Mouse (Mus musculus): ENCODE results near the gene Nckap5. TPM values are rescaled to one million over a fixed set of nuclear protein-coding genes. Genes with fewer than 3 reads are reported as not detected.
"Not testable (repeated sequence)": the region's sequence is repeated elsewhere in the genome, so short reads cannot be mapped to it uniquely, and the experiment has no call there.

Nckap5 gene
- total RNA-seq, 2 experiments from 2014 or later, result 0.87 to 0.97 TPM

DNA sequence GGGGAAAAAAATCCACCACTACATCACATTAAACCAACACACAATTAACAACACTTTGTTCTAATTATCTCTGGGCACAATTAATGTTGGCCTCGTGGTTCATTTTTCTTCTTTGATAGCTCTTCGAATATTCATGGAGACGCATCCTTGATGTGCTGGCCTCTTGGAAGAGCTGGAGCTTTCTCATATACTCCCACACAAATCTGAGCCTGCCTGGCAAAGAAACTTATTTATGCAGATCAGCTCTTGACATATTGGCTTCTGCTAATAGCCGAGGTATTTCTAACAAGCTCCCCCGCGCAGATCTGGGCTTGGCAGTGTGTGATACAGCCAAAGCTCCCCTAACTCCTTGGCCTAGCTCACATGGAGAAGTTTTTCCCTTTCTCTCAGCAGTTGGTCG lies 621.5 kb downstream of the Nckap5 start:
- DNase-seq (ENCODE audit: low spot score), result no peak

DNA sequence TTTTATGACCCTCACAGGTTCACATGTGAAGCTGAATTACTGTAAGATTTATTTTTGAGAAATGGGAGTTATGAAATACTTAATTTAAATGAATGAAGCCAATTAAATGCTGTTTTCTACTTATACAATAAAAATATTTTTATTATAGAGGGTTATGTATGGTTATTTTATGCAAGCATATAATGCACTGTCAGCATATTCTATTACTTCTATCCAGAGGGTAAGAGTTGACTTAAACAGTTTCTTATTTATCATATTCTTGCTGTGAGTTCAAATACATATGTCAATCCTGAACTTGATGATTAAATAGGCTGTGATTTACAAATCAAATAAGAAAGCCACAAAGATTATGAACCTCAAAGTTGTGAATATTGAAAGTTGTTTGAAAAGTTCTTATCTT lies 633.7 kb downstream of the Nckap5 start:
- no peak for DNase-seq (ENCODE audit: low spot score)

- DNase-seq (ENCODE audit: low spot score), result no peak
These were observed 640.2 kb downstream of the Nckap5 start for GRCm38 (mm10) chr1:126190353-126190752.

- DNase-seq (ENCODE audit: low spot score), result no peak
These were observed 646.8 kb downstream of the Nckap5 start for GRCm38 (mm10) chr1:126183751-126184150.

GRCm38 (mm10) chr1:126168579-126168978 lies 662.0 kb downstream of the Nckap5 start:
- no peak for DNase-seq (ENCODE audit: low spot score)

DNA sequence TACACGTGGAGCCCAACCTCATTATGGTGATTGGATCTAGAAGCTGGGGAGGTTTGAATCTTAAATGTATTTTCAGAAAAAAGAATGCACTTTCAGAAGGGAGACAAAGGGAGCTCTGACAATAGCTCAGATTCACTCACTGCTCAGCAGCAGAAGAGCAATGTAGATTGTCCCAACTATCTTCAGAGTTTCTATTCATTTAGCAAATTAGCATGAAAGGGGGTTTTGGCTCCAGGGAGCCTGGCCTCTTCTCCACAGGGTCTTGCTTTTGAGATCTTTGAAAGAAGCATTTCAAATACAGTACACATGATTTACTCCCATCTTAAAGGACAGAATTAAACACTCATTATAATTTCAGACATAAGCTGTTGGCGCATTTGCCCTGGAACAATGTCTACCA lies 662.5 kb downstream of the Nckap5 start:
- DNase-seq (ENCODE audit: low spot score), result no peak

DNA sequence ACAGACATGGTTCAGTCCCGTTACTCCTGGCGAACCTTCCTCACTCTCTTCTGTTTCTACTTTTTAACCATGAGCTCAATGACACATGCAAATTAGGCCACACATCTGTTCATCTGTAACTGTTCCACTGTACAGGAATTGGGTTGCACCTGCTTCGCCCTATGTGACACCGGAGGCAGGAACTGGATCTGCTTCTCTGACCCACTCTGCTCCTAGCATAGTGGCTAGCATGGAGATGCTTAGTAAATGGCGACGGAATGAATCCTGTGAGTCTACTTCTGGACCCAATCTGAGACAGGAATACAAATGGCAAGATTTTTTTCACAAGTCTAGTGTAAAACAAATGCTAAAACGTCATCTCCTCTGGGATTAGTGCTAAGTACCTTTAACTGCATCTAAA lies 663.1 kb downstream of the Nckap5 start:
- no peak for DNase-seq (ENCODE audit: low spot score)

DNA sequence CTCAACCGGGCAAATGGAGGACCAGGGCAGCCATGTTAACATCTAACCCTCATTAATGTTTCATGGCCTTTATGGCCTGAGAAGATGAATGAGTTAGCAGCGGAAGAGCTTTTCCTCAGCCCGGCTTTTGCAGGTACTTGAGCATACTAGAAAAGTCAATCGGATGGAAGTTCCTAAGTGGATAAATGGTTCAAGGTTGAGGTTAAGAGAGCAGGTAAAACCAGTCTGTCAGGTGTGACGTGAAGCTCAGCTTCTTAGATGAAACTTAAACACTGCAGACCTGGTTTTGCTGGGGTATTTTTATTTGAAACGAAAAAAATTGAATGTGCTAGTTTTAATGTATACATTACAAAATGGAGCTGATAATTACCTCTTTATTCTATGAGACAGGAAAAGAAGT lies 671.3 kb downstream of the Nckap5 start:
- DNase-seq (ENCODE audit: low spot score), result no peak

DNA sequence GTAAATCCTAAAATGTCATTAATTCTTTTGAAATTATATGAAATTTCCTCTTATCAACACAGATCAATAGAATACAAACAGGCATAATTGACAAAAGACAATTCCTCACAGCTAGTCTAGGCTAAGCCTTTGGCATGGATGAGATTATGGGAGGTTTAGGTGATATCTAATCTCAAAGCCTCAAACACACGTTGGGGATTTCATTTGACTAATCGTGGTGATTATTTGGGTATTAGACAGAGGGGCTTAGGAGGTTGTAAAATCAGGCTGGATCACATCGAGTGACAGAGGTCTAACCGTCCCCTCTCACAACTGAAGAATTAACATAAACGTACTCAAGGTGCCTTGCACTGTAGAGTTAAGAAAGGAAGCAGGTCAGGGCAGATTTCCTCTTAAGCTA lies 674.8 kb downstream of the Nckap5 start:
- DNase-seq (ENCODE audit: low spot score), result no peak

GRCm38 (mm10) chr1:126153516-126154234 lies 676.9 kb downstream of the Nckap5 start:
- no peak for DNase-seq (ENCODE audit: low spot score)

DNA sequence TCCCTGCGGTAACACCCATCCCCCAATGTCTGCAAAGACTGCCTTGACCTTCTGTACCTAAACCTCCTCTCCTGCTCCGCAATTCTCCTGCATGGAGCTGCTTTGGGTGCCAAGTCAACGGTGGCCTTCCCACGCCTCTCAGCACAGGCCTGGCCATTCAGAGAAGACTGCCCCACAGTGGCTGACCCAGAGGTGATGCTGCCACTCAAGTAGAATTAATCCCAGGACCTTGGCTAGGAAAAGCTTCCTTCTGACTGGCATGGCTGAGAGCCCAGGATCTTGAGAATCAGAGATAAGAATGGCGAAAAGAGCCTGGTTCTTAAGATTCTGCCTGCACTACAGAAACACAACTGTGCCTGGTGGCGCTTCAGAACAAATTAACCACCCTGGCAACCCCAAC lies 678.4 kb downstream of the Nckap5 start:
- DNase-seq (ENCODE audit: low spot score), result no peak

DNA sequence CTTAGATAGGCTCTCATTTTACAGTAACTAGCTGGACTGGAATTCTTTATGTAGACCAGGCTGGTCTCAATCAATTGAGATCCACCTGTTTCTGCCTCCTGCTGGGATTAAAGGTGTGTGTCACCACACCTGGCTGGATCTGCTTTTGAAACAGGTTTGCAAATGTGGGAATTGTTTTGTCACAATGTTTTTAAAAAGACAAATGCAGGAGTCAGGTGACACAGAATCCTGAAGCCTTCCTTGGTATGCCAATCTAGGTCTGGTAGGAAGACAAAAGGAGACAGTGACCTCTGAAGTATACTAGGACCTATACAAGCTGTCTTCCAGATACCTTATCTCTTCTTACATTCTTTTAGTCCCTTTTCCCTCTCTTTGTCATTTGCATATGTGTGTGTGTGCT lies 680.6 kb downstream of the Nckap5 start:
- DNase-seq (ENCODE audit: low spot score), result no peak

GRCm38 (mm10) chr1:126135717-126136116 lies 694.9 kb downstream of the Nckap5 start:
- no peak for DNase-seq (ENCODE audit: low spot score)

DNA sequence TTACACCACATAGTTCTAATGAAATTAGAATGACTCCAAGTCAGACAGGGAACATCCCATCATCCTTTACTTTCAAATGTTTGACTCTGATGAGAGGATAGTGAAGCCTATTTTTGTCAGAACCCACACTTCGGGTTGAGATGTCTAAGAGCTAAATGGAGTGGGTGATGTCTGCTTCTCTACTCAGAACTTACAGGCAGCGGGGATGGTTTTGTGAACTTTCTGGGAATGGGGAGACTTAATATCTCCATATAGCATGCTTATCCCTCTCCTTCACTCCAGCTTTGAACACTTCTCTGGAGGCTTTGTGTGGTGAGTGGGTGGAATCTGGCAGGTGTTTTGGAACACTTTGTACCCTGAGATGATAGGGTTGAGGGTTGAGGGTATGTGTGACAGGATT lies 698.3 kb downstream of the Nckap5 start:
- DNase-seq (ENCODE audit: low spot score), result no peak

GRCm38 (mm10) chr1:126129129-126129528 lies 701.5 kb downstream of the Nckap5 start:
- DNase-seq (ENCODE audit: low spot score), result no peak

GRCm38 (mm10) chr1:126123111-126123510 lies 707.5 kb downstream of the Nckap5 start:
- no peak for DNase-seq (ENCODE audit: low spot score)

- no peak for DNase-seq (ENCODE audit: low spot score)
These were observed 710.1 kb downstream of the Nckap5 start for GRCm38 (mm10) chr1:126120506-126120905.

DNA sequence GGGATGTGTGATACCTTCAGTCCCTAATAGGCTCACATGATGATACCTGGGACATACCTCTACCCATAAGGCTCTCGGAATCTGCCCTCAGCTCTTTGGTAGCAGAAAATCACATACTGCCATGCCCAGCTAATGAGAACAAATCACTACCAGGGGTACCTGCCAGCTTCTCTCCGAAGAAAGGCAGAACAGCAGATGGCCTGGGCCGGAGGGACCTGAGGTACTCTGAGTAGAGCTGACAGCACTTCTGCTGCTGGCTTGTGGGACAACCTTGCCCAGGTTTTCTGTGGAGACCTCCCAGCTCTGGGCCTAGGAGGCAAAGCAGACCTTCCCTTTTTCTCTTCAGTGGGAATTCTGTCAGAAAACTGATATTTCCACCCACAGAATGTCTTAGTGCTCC lies 714.6 kb downstream of the Nckap5 start:
- DNase-seq (ENCODE audit: low spot score), result no peak

DNA sequence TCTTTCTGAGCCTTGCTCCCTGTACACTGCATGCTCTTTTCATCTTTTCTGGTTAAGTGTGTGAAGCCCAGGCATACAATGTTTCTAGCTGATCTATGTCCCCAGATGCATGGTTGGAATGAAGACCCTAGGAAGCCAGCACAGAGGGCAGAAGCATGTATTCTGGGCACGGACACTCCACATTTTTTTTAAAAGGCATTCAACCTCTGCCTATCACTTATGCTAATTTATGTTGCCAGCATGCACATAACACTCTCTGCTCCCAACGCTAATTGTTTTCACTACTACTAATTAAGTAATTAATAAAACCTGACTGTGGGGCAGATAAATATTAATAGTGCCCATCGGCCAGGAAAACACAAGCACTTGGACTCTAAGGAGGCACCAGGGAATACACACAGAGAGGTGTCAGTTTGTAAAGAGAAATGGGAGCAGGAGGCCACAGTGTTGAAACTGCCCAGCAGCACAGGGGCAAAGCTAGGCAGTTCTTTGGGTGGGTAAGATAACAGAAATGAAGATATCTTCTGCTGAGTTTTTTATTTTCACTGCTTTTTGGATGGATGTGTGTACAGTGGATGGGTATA lies 724.8 kb downstream of the Nckap5 start:
- no peak for DNase-seq (ENCODE audit: low spot score)

DNA sequence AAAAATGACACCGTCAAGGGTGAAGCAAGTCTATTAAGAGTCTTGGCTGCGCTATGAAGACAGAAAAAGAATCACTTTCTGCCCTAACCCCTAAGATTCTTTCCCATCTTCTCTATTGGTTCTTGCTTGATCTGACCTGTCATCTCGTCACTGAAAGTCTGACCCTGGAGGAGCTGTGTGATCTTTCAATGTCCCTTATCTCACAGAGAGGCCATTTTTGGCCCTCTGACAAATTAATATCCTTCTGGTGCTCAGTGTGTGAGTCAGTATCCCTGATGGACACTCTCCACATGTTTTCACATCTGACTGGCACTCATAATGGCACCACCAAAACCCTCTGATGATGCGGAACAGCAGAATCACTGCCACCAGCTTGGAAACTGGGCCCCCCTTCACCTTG lies 736.3 kb downstream of the Nckap5 start:
- no peak for DNase-seq (ENCODE audit: low spot score)

DNA sequence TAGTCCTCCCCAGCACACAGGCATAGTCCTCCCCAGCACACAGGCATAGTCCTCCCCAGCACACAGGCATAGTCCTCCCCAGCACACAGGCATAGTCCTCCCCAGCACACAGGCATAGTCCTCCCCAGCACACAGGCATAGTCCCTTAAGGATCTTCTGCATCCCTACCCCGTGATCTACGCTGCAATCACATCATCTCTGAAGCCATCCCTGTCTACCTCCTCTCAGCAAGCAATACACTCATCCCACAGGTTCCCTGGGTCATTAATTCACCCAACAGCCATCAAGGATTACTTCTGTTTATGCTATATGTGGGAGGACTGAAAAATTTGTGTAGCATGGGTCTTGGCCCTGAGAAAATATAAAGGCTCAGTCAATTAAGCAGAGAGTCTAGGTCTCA lies 738.6 kb downstream of the Nckap5 start:
- DNase-seq (ENCODE audit: low spot score), result not testable (repeated sequence)

GRCm38 (mm10) chr1:126087181-126087580 lies 743.4 kb downstream of the Nckap5 start:
- DNase-seq (ENCODE audit: low spot score), result no peak

GRCm38 (mm10) chr1:126076312-126076711 lies 754.3 kb downstream of the Nckap5 start:
- no peak for DNase-seq (ENCODE audit: low spot score)

DNA sequence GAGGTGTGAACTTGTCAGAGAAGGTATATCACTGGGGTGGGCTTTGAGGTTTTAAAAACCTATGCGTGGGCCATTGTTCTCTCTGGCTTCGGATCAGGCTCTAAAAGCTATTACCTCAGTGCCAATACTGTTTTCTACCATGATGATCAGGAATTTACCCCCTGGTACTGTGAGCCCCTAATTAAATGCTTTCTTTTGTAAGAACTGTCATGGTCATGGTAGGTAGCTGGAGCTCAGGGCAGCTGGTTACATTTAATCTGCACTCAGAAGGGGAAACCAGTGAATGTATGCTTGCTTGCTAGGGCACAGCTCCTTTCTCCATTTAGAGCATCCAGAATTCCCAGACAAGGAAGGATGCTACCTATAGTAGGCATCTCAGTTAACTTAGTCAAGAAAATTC lies 759.7 kb downstream of the Nckap5 start:
- no peak for DNase-seq (ENCODE audit: low spot score)

Data from gastrocnemius, adult 18-20 months (tissue).